Mouse (Mus musculus): ENCODE measurements around the gene Phactr3. TPM values are rescaled to one million over a fixed set of nuclear protein-coding genes. Genes with fewer than 3 reads are reported as not detected.
A peak's percentile ranks its signal among the peaks of the same experiment; 100 is the strongest.

Phactr3 gene
- polyA plus RNA-seq, 1 experiment = not detected

GRCm38 (mm10) chr2:178129676-178130075 is 10.9 kb downstream of the Phactr3 start:
- Histone ChIP-seq H3K27ac (ENCODE audit: control insufficient read depth, insufficient read depth, low read depth, low read length, poor library complexity) (no peak overlapping the region), H3K4me3 (replicated peaks; ENCODE audit: control insufficient read depth, low read depth, low read length) (no peak overlapping the region), H3K4me1 (ENCODE audit: control insufficient read depth, insufficient read depth, low read length) (no peaks in the 10 kb centered on the region)
- 79% methylated on average over 2 of the region's 2 CpGs for WGBS
- TF ChIP-seq POLR2A (IDR thresholded peaks at IDR 0.05; ENCODE audit: borderline replicate concordance, control insufficient read depth, low read depth, low read length) = no peak
- TF ChIP-seq CTCF (IDR thresholded peaks at IDR 0.05; ENCODE audit: control insufficient read depth, insufficient read depth, low read length) = no peak

GRCm38 (mm10) chr2:178130536-178130935 is 11.8 kb downstream of the Phactr3 start:
- no peak overlapping the region for H3K27ac ChIP-seq (ENCODE audit: control insufficient read depth, insufficient read depth, low read depth, low read length, poor library complexity)
- H3K4me3 ChIP-seq (replicated peaks; ENCODE audit: control insufficient read depth, low read depth, low read length) = no peak overlapping the region
- 73% methylated on average over 5 of the region's 5 CpGs for WGBS
- H3K4me1 ChIP-seq (ENCODE audit: control insufficient read depth, insufficient read depth, low read length) = no peaks in the 10 kb centered on the region
- TF ChIP-seq POLR2A (IDR thresholded peaks at IDR 0.05; ENCODE audit: borderline replicate concordance, control insufficient read depth, low read depth, low read length) (no peak), CTCF (IDR thresholded peaks at IDR 0.05; ENCODE audit: control insufficient read depth, insufficient read depth, low read length) (no peak)

GRCm38 (mm10) chr2:178131011-178131410 is 12.2 kb downstream of the Phactr3 start:
- H3K4me3 ChIP-seq (replicated peaks; ENCODE audit: control insufficient read depth, low read depth, low read length) = no peak overlapping the region
- WGBS = 67% methylated on average over 5 of the region's 5 CpGs
- TF ChIP-seq POLR2A (IDR thresholded peaks at IDR 0.05; ENCODE audit: borderline replicate concordance, control insufficient read depth, low read depth, low read length) (no peak), CTCF (IDR thresholded peaks at IDR 0.05; ENCODE audit: control insufficient read depth, insufficient read depth, low read length) (no peak)
- no peak overlapping the region for H3K27ac ChIP-seq (ENCODE audit: control insufficient read depth, insufficient read depth, low read depth, low read length, poor library complexity)
- H3K4me1 ChIP-seq (ENCODE audit: control insufficient read depth, insufficient read depth, low read length) = no peaks in the 10 kb centered on the region

GRCm38 (mm10) chr2:178131606-178132365 is 13.0 kb downstream of the Phactr3 start:
- WGBS = 82% methylated on average over 5 of the region's 5 CpGs
- TF ChIP-seq POLR2A (IDR thresholded peaks at IDR 0.05; ENCODE audit: borderline replicate concordance, control insufficient read depth, low read depth, low read length) = no peak
- no peak for TF ChIP-seq CTCF (IDR thresholded peaks at IDR 0.05; ENCODE audit: control insufficient read depth, insufficient read depth, low read length)
- Histone ChIP-seq H3K4me1 (ENCODE audit: control insufficient read depth, insufficient read depth, low read length) (no peaks in the 10 kb centered on the region), H3K4me3 (replicated peaks; ENCODE audit: control insufficient read depth, low read depth, low read length) (no peak overlapping the region), H3K27ac (ENCODE audit: control insufficient read depth, insufficient read depth, low read depth, low read length, poor library complexity) (no peak overlapping the region)

- Histone ChIP-seq H3K27ac (ENCODE audit: control insufficient read depth, insufficient read depth, low read depth, low read length, poor library complexity) (no peak overlapping the region), H3K4me3 (replicated peaks; ENCODE audit: control insufficient read depth, low read depth, low read length) (no peak overlapping the region), H3K4me1 (ENCODE audit: control insufficient read depth, insufficient read depth, low read length) (no peaks in the 10 kb centered on the region)
- 55% methylated on average over 4 of the region's 4 CpGs for WGBS
- TF ChIP-seq CTCF (IDR thresholded peaks at IDR 0.05; ENCODE audit: control insufficient read depth, insufficient read depth, low read length) (no peak), POLR2A (IDR thresholded peaks at IDR 0.05; ENCODE audit: borderline replicate concordance, control insufficient read depth, low read depth, low read length) (no peak)
These were observed 16.9 kb downstream of the Phactr3 start for GRCm38 (mm10) chr2:178135713-178136112.

GRCm38 (mm10) chr2:178137518-178137917 is 18.7 kb downstream of the Phactr3 start:
- Histone ChIP-seq H3K4me3 (replicated peaks; ENCODE audit: control insufficient read depth, low read depth, low read length) (no peak overlapping the region), H3K27ac (ENCODE audit: control insufficient read depth, insufficient read depth, low read depth, low read length, poor library complexity) (no peak overlapping the region), H3K4me1 (ENCODE audit: control insufficient read depth, insufficient read depth, low read length) (no peaks in the 10 kb centered on the region)
- TF ChIP-seq CTCF (IDR thresholded peaks at IDR 0.05; ENCODE audit: control insufficient read depth, insufficient read depth, low read length) = peak; percentile 85
- TF ChIP-seq POLR2A (IDR thresholded peaks at IDR 0.05; ENCODE audit: borderline replicate concordance, control insufficient read depth, low read depth, low read length) = no peak
- WGBS = 5% methylated on average over 3 of the region's 3 CpGs

- no peak overlapping the region for H3K4me3 ChIP-seq (replicated peaks; ENCODE audit: control insufficient read depth, low read depth, low read length)
- H3K4me1 ChIP-seq (ENCODE audit: control insufficient read depth, insufficient read depth, low read length) = no peaks in the 10 kb centered on the region
- 15% methylated on average over 10 of the region's 10 CpGs for WGBS
- no peak overlapping the region for H3K27ac ChIP-seq (ENCODE audit: control insufficient read depth, insufficient read depth, low read depth, low read length, poor library complexity)
- TF ChIP-seq POLR2A (IDR thresholded peaks at IDR 0.05; ENCODE audit: borderline replicate concordance, control insufficient read depth, low read depth, low read length) (no peak), CTCF (IDR thresholded peaks at IDR 0.05; ENCODE audit: control insufficient read depth, insufficient read depth, low read length) (no peak)
These were observed 22.7 kb downstream of the Phactr3 start for GRCm38 (mm10) chr2:178141489-178141922.

- H3K27ac ChIP-seq (ENCODE audit: control insufficient read depth, insufficient read depth, low read depth, low read length, poor library complexity) = no peak overlapping the region
- 13% methylated on average over 42 of the region's 42 CpGs for WGBS
- H3K4me1 ChIP-seq (ENCODE audit: control insufficient read depth, insufficient read depth, low read length) = no peaks in the 10 kb centered on the region
- H3K4me3 ChIP-seq (replicated peaks; ENCODE audit: control insufficient read depth, low read depth, low read length) = no peak overlapping the region
- TF ChIP-seq CTCF (IDR thresholded peaks at IDR 0.05; ENCODE audit: control insufficient read depth, insufficient read depth, low read length) (no peak), POLR2A (IDR thresholded peaks at IDR 0.05; ENCODE audit: borderline replicate concordance, control insufficient read depth, low read depth, low read length) (no peak)
These were observed 23.7 kb downstream of the Phactr3 start for GRCm38 (mm10) chr2:178142291-178143023.
